Mouse (Mus musculus) T-helper 2 cell (primary cell): Measurements from ENCODE around the gene Lrrc4c.

Experiments
- in situ Hi-C: fragments of 300-600 bp; cut with MboI, MseI; formaldehyde crosslinking; loops from one replicate; pipeline ENCODE4 v1.15.1; 2025; ENCODE audit warnings: high pct_unique_total_duplicates

The Lrrc4c gene

GRCm38 (mm10) chr2:96317387-96318299 lies at the start of gene Lrrc4c:
Lrrc4c (plus strand) TSS chr2:96318169.
- in situ Hi-C loops, result no loop called here

GRCm38 (mm10) chr2:96275061-96275460 lies 42.9 kb upstream of the Lrrc4c start:
- in situ Hi-C loops, result no loop called here

- in situ Hi-C loops, result no loop called here
Observed at GRCm38 (mm10) chr2:96282926-96283325, 35.0 kb upstream of the Lrrc4c start.

GRCm38 (mm10) chr2:96287512-96287911 lies 30.5 kb upstream of the Lrrc4c start:
- in situ Hi-C loops, result no loop called here

DNA sequence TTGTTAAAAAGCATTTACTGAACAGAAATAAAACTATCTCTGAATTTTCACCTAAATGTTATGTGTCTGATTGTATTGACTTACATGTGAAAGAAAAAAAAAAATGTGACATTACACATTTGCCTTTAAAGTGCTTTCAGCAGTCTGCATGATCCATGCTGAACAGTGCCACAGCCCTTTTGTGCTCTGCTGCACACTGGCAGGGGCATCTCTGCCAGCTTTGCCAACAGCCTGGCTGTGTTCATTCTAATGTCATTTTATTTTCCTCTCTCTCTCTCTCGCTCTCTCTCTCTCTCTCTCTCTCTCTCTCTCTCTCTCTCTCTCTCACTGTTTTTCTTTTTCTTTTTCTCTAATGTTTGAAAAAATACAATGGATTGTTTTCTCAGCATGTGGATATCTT lies 27.4 kb upstream of the Lrrc4c start:
- in situ Hi-C loops, result no loop called here

DNA sequence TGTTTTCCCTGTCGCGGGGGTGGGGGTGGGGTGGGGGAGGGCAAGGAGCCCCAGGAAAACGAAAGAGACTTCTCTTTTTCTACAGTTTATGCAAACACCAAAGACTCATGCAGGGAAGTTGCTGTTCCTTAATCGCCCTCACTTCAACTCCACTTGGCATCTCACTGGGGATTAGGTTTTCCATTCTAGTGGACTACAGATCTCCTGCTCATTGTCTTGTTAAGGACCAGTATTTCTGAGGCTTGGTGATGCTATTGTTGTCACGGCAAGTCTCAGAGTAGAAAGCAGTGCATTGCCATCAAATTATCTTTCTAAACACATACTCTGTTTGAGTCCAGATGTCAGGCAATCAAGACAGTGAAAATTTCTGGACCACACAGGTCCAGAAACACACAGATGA lies 2.9 kb upstream of the Lrrc4c start:
- in situ Hi-C loops, result no loop called here

DNA sequence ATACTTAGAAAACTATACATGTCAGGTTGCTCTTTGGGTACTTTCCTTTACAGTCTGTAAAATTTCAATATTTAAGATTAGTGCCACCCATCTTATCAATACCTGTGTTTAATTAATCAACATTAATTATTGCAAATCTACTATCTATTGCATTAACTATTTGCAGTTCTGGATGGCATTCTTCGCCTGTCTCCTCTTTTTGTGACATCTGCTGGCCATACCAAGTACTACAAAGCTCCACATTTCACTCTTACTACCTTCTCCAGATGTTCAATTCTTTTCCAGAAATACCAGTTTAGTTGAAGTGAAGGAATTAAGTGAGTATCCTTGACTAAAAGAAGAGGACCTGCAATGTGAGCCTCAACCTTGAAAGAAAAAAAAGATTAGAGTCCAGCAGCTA lies 1.4 kb upstream of the Lrrc4c start:
- in situ Hi-C loops, result no loop called here

DNA sequence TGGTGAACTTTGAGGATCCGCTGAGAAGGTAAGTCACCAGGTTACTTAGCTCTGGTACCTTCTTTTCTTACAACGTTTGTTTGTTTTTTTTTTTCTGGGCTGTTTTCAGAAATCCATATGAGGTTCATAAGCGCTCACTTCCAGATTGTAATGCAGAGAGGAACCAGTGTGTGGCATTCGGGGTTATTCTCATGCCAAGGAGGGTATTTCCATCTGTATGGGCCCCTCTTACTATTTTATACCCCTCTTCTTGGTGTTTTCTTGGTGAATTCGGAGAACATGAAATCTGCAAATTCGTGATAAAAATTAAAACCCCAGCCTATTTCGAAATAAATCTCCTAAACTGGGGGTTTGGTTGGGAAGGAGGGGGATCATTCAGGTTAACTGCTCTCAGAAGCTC lies 587 bp downstream of the Lrrc4c start:
- in situ Hi-C loops, result no loop called here

DNA sequence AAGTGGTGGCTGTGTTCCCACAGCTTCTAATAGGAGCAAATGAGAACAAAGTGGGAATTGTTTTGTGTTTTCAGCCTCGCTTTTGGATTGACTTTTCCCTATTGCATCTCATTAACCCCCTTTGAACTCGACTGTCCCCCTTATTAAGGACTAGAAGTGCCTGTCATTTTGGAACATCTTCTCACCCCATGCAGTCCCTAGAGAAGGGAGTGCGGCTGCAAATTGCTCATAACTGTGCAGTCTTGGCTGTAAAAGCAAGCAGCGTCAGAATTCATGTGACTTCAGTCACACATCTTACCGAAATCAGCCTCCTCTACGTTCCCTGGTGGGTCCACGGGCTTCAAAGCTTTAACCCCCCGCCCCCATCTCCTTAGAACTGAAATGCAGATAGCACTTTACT lies 1.2 kb downstream of the Lrrc4c start:
- in situ Hi-C loops, result no loop called here

GRCm38 (mm10) chr2:96319649-96320048 lies 1.7 kb downstream of the Lrrc4c start:
- in situ Hi-C loops, result no loop called here

GRCm38 (mm10) chr2:96334652-96335051 lies 16.7 kb downstream of the Lrrc4c start:
- in situ Hi-C loops, result no loop called here

GRCm38 (mm10) chr2:96337354-96337753 lies 19.4 kb downstream of the Lrrc4c start:
- in situ Hi-C loops, result no loop called here

DNA sequence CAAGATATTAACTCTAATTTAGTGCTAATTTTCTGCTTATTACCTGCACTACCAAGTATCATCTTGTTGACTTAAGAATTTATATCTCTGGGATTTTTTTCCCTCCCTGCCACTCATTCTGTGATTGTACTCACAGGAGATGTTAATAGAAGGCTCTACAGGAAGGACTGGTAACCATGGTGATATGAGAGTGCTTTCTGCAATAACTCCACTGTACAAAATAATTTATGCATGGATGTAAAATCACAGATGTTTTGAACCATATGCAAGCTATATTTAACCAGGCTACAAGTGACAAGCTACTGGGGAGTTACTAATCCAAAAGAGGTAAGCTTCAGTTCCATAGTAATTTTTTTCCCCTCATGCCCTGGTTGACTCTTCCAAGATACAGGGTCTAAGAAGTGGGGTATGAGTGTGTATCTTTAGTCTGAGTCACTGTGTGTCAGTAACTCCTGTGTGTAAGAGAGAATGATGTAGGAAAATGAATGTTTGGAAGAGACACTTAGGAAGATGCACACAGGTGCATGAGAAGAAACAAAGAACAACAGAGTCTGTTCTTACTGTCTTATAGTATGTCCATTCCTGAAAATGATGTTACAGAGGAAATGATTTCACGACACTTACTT lies 83.3 kb downstream of the Lrrc4c start:
- in situ Hi-C loops, result no loop called here

DNA sequence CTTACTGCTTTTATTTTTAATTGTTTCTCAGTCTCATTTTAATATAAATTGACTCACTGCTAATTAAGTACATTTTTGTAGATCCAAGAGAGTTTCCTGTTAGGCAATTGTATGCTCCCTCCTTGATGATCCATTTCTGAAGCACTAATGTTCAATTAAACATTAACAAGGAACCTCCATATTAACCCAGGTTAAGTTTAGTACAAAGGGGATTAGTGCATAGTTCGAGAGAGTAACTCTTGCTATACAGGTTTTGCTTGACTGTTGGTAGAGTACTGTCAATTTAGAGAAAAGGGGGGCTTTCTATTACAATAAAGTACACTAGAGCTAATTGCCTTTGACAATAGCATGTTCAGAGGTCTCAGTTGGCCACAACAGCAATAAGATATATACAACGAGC lies 84.5 kb downstream of the Lrrc4c start:
- in situ Hi-C loops, result no loop called here

GRCm38 (mm10) chr2:96406856-96407255 lies 88.9 kb downstream of the Lrrc4c start:
- in situ Hi-C loops, result no loop called here

- in situ Hi-C loops, result no loop called here
Observed at GRCm38 (mm10) chr2:96411182-96411581, 93.2 kb downstream of the Lrrc4c start.

DNA sequence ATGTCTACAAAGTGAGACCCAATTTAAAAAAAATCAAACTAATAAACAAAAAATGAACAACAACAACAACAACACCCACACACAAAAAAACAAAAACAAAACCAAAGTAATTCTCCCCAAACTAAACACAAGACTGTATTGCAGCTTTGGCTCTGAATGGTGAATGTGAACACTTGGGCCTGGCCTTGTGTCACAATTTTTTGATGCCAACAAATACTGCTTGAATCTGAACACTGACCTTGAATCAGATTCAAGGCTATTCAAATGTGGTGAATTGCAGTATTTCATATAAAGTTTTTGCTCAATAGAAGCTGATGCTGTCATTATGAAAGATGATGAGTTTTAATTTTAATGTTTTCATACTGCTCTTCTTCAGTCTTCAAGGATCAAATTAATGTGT lies 143.6 kb downstream of the Lrrc4c start:
- in situ Hi-C loops, result no loop called here

GRCm38 (mm10) chr2:96475674-96476073 lies 157.7 kb downstream of the Lrrc4c start:
- in situ Hi-C loops, result no loop called here

- in situ Hi-C loops, result no loop called here
Observed at GRCm38 (mm10) chr2:96499116-96499882, 181.3 kb downstream of the Lrrc4c start.

DNA sequence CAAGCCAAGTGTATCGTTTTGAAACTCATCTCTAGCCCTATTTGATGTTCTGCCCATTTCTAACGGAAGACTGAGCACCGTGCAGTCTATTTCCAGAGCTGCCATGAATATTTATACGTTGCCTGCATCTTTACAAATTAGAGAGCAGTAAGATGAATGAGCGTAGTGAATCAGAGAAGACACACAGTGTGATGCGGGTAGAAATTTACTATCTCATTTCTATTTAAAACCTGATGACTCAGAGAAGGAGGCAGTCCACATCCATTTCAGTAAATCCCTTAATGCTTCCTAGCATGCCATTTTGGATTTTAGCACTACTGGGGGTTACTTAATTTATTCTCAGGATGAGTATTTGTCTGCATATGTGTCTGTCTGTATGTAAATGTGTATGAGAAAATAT lies 186.2 kb downstream of the Lrrc4c start:
- in situ Hi-C loops, result no loop called here

- in situ Hi-C loops, result no loop called here
Observed at GRCm38 (mm10) chr2:96505641-96506040, 187.7 kb downstream of the Lrrc4c start.

DNA sequence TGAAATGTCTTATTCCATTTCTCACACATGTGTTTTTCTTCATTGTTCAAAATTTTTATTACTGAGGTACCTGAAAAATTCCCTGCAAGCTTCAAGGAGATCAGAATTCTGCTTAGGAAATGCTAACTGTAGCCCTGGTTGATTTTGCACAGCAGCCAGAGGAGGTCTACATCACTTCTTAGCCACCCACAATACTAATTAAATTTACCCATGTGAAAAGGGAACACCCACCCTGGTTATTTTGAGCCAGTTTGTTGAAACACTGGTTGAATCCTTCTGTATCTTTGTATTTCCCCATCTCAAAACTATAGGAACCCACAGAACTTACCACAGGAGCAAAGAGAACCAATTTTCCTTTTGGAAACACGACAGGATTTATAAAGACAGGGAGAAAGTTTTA lies 191.0 kb downstream of the Lrrc4c start:
- in situ Hi-C loops, result no loop called here
